Mouse (Mus musculus) ovary, postnatal 10 days (tissue): ENCODE measurements around the gene Fbxo41.

ENCODE experiments used
- DNase-seq: peaks from one replicate; pipeline ENCODE4 v3.0.0; 2022; ENCODE audit warnings: low spot score

Fbxo41 gene

GRCm38 (mm10) chr6:85447351-85447750 lies 55.4 kb downstream of the Fbxo41 start:
- DNase-seq, result no peak

- no peak for DNase-seq
Observed at GRCm38 (mm10) chr6:85445286-85445685, 57.5 kb downstream of the Fbxo41 start.

- DNase-seq, result no peak
Observed at GRCm38 (mm10) chr6:85444266-85444965, 58.4 kb downstream of the Fbxo41 start.

GRCm38 (mm10) chr6:85443488-85444233 lies 59.1 kb downstream of the Fbxo41 start:
- no peak for DNase-seq

- DNase-seq, result no peak
Observed at GRCm38 (mm10) chr6:85441142-85441541, 61.7 kb downstream of the Fbxo41 start.

- no peak for DNase-seq
Observed at GRCm38 (mm10) chr6:85436631-85437030, 66.2 kb downstream of the Fbxo41 start.

- DNase-seq, result no peak
Observed at GRCm38 (mm10) chr6:85436204-85436603, 66.6 kb downstream of the Fbxo41 start.

GRCm38 (mm10) chr6:85433865-85434264 lies 68.9 kb downstream of the Fbxo41 start:
- no peak for DNase-seq

- peak; percentile 67 for DNase-seq
Observed at GRCm38 (mm10) chr6:85431842-85432431, 70.9 kb downstream of the Fbxo41 start, which contains the start of gene Smyd5. Gene Smyd5, plus strand, starts transcription at chr6:85431989.

- DNase-seq, result no peak
Observed at GRCm38 (mm10) chr6:85431274-85431841, 71.4 kb downstream of the Fbxo41 start.

GRCm38 (mm10) chr6:85423836-85424379 lies 78.9 kb downstream of the Fbxo41 start, which contains the start of gene Noto:
Gene Noto, plus strand, starts transcription at chr6:85423886.
- no peak for DNase-seq
